Mouse (Mus musculus) right cerebral cortex, postnatal 14 days (tissue): ENCODE data around the gene Arpin.

Experiments
- DNase-seq: peaks from one replicate; pipeline ENCODE4 v3.0.0; 2022

Gene Arpin

GRCm38 (mm10) chr7:79934862-79935510, at the start of gene Arpin:
Gene Arpin (minus strand): TSS chr7:79935359.
- DNase-seq = peak; percentile 56

GRCm38 (mm10) chr7:79975316-79975715, 40.2 kb upstream of the Arpin start:
- DNase-seq = no peak

GRCm38 (mm10) chr7:79972195-79972594, 37.0 kb upstream of the Arpin start:
- DNase-seq = no peak

GRCm38 (mm10) chr7:79970336-79970735, 35.2 kb upstream of the Arpin start:
- no peak for DNase-seq

- DNase-seq = no peak
These were observed 33.2 kb upstream of the Arpin start for GRCm38 (mm10) chr7:79968326-79968725.

GRCm38 (mm10) chr7:79961600-79961999, 26.4 kb upstream of the Arpin start:
- no peak for DNase-seq

DNA sequence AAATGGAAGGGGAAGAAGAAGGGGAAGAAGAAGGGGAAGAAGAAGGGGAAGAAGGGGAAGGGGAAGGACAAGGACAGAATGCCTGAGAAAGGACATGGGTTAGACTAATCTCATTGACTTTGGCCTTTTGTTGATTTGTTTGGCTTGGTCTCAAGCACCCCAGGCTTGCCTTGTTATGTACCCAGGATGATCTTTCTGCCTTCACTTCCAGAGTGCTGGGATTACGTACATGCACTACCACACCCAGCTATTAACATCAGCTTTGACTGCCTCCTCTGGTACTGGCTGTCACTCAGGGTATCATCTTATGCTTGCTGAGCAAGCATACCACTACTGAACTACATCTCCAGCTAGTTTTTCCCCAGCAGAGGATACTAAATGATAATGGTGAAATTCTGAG, 21.0 kb upstream of the Arpin start:
- no peak for DNase-seq

- no peak for DNase-seq
These were observed 19.7 kb upstream of the Arpin start for GRCm38 (mm10) chr7:79954890-79955289.

GRCm38 (mm10) chr7:79951038-79951437, 15.9 kb upstream of the Arpin start:
- no peak for DNase-seq

DNA sequence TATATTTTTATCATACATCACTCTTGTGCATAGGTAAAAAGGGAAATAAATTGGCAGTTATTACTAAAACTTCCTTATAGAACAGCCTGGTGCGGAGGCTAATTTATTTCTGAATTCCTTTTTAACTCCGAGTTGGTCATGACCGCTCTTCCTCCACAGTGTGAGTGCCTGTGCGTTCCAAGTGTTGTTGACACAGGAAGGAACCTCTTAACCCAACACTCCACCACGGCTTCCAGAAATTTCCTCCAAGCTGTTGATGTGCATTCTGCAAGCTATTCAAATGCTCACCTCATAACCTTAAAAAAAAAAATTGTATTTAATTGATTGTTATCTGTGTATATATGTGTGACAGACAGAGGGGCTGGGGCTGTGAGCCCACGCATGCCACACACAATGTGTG, 15.1 kb upstream of the Arpin start:
- DNase-seq = no peak

- no peak for DNase-seq
These were observed 499 bp upstream of the Arpin start for GRCm38 (mm10) chr7:79935511-79936205.

- no peak for DNase-seq
These were observed 698 bp downstream of the Arpin start for GRCm38 (mm10) chr7:79934461-79934860.

DNA sequence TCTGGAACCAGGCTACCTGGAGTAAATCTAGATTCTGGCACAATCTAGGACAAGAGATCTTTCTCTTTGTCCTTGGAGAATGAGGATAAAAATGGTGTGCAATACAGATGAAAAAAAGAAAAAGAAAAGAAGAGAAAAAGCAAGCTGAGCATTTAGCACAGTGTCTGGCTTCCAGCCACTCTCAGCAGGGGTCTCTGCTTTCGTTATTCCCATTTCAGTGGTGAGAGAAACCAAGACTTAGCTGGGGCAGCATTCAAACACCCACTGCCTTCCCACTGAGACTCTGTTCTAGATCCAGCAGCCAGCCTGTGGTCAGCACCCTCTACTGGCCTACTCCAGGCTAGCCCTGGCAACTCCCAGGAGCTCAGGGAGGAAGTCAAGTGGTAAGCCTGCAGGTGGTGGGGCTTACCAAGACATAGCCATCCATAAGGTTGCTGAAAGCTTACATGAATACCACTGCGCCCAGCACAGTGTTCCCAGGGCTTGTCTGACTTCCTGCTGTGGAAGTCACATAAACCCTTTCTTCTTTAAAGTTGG, 6.6 kb downstream of the Arpin start:
- no peak for DNase-seq

GRCm38 (mm10) chr7:79920344-79920983, 14.7 kb downstream of the Arpin start, which contains the start of gene Ap3s2:
Gene Ap3s2 (minus strand): TSS chr7:79920649.
- DNase-seq = peak; percentile 83

DNA sequence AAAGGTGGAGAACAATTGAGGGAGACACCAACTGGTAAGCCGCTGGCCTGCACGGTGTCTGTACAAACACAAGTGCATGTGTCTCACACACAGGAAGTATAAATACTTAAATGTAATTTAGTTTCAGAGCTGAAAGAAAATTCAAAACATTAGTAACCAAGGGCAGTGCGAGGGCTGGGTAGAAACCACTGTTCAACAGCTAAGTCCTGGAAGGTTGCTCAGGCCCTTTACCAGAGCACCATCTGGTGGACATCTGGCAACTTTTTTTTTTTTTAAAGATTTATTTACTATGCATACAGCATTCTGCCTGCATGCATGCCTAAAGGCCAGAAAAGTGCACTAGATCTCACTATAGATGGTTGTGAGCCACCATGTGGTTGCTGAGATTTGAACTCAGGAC, 20.6 kb downstream of the Arpin start:
- DNase-seq = peak; percentile 17

- DNase-seq = no peak
These were observed 27.8 kb downstream of the Arpin start for GRCm38 (mm10) chr7:79907356-79907755.

GRCm38 (mm10) chr7:79906914-79907313, 28.2 kb downstream of the Arpin start:
- no peak for DNase-seq

DNA sequence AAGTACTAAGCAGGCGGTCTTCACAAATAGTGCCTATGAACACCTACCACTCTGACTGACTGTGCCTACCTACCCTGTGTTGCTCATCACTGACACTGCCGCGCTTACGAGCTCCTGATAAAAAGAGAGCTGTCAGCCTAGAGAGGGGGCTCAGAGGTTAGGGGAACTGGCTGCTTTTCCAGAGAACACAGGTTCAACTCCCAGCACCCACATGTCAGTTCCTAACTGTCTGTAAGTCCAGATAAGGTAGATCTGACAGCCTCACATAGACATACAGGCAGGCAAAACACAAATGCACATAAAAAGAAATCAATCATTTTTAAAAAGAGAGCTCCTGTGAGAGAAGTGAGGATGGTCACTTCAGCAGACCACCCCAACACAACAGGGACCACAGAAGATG, 30.0 kb downstream of the Arpin start:
- DNase-seq = no peak

- DNase-seq = no peak
These were observed 31.9 kb downstream of the Arpin start for GRCm38 (mm10) chr7:79903160-79903792.

GRCm38 (mm10) chr7:79900753-79901152, 34.4 kb downstream of the Arpin start:
- DNase-seq = no peak

DNA sequence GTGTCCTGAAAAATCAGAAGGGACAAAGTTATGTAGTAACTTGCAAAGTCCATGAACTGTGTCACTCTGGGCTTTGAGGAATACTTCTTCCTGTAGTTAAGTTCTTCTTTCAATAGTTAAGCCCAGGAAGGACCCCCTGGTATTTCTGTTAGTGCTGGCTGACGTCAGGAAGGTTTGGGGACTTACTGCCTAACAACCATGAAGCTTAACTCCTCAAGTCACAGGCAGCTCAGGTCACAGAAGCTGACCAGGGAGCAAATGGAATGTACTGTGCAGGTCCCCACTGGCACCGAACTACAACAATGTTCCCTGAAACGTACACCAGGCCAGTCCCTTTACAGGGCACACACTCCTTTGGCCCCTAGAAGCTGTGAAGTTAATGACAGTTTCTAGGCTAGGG, 39.9 kb downstream of the Arpin start:
- DNase-seq = no peak

DNA sequence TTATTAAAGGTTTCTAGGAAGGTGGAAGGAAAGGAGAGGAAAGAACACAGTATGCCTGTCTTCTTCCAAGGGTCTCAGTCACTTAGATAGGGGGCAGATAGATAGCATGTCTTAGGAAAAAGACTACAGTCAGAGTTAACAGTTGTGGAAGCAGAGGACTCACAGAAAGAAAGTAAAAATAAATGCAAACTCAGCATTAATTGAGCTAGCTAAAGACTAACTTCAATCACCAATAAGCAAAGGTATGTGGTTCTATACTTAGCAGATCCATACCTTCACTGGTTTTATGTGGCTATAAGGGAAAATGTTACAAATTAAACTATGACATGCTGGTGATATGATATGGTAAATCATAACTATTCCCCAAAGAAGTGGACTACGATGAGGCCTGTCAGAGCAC, 40.4 kb downstream of the Arpin start:
- no peak for DNase-seq
